Mouse (Mus musculus) left cerebral cortex, adult 6 months (tissue): ENCODE results near the gene Fam13a. TPM values are rescaled to one million over a fixed set of nuclear protein-coding genes. Genes with fewer than 3 reads are reported as not detected.

Source experiments
- long read RNA-seq, 2 experiments: library from polyadenylated mRNA; unstranded; transcript quantifications; one replicate each; pipeline ENCODE4 v2.0.0; 2019 to 2020
- polyA plus RNA-seq: library from polyadenylated mRNA; unstranded; fragments of <200 nt; fragmentation: Nextera tagmentation; gene quantifications from 2 replicates; pipeline ENCODE4 v1.2.3, GENCODE M21; 2021

Fam13a gene
- 4.9 and 6.4 TPM in 2 replicates for polyA plus RNA-seq
- long read RNA-seq, experiment 1, full-length matches to known transcripts: 13 of 31 reads
- long read RNA-seq, experiment 1, partial matches to known transcripts: 15 of 31 reads
- long read RNA-seq, experiment 1, other reads (novel, unspliced or antisense): 3 of 31 reads
- long read RNA-seq, experiment 2, full-length matches to known transcripts: 1 of 11 reads
- long read RNA-seq, experiment 2, partial matches to known transcripts: 6 of 11 reads
- long read RNA-seq, experiment 2, other reads (novel, unspliced or antisense): 4 of 11 reads

GRCm38 (mm10) chr6:59024164-59024724 is at the start of gene Fam13a:
TSS of gene Fam13a (minus strand) at chr6:59024549.

DNA sequence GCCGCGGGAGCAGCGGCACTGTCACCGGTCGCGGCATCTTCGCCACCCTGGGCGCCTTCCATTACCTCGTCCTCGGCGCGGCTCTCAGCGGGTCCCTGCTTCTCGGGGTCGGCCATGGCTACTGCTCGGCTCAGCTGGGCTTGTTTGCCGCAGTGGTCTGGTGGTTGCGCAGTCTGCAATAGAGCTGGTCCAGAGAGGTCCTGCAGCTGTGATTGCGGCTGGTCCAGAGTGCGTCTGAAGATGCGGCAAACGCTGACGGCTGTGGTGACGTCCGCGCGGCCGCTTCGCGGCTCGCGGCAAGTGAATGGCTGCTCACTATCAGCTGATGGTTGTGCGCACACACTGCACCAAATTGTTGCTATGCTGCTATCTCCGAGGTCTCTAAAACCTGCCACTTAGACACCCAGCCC is 117.5 kb downstream of the Fam13a start, which contains the start of gene Nap1l5:
TSS of gene Nap1l5 (minus strand) at position 225 of the 410 bp plus-strand sequence.

Other genes with a start within 250 kb of the Fam13a start
- 29.2 and 48.7 TPM in 2 replicates for gene Herc3, start 193.1 kb downstream of the Fam13a start, polyA plus RNA-seq
- 260 and 289 TPM in 2 replicates for gene Nap1l5, start 117.5 kb downstream of the Fam13a start, polyA plus RNA-seq
- gene Tigd2, start 184.3 kb upstream of the Fam13a start, polyA plus RNA-seq: 8.1 and 11.0 TPM in 2 replicates